In genomic region chr17:83576810-83577371, GRCm38 (mm10) we compare ENCODE assay signal across 21 mouse cellular contexts. TPM values are rescaled to one million over a fixed set of nuclear protein-coding genes. Genes with fewer than 3 reads are reported as not detected.
"Had no signal": no experiment of that assay in that cellular context is flagged by ENCODE, and none has a peak within 500 bp of the region (broad histone marks: within the 10 kb centered on the region; RNA-seq: fewer than 3 reads in every experiment).

No protein-coding gene starts in this region.

- H3K4me3 ChIP-seq: limb, embryonic 12.5 days; midbrain, embryonic 12.5 days; neural tube, embryonic 13.5 days had no signal

- H3K9ac ChIP-seq: limb, embryonic 12.5 days; liver, embryonic 14.5 days; midbrain, embryonic 12.5 days; neural tube, embryonic 13.5 days had no signal

- H3K9me3 ChIP-seq: limb, embryonic 12.5 days; midbrain, embryonic 12.5 days; neural tube, embryonic 13.5 days had no signal

- H3K36me3 ChIP-seq: limb, embryonic 12.5 days; midbrain, embryonic 12.5 days; neural tube, embryonic 13.5 days had no signal

- H3K27ac ChIP-seq: limb, embryonic 12.5 days; liver, embryonic 14.5 days; macrophage; midbrain, embryonic 12.5 days; neural tube, embryonic 13.5 days had no signal

- ATAC-seq: midbrain, embryonic 16.5 days had no signal

- H3K4me2 ChIP-seq: limb, embryonic 12.5 days; midbrain, embryonic 12.5 days; neural tube, embryonic 13.5 days had no signal

- DNase-seq: kidney, adult 2 months; kidney, postnatal 36 days; layer of hippocampus, adult 9-11 months; layer of hippocampus, postnatal 36 days; lung, adult 18-20 months; lung, postnatal 10 days; retina, postnatal 1 day; right cerebral cortex, postnatal 4 days; spleen, adult 18-20 months; thymus, postnatal 36 days had no signal

- H3K4me1 ChIP-seq: limb, embryonic 12.5 days; midbrain, embryonic 12.5 days had no signal

- H3K27me3 ChIP-seq: limb, embryonic 12.5 days; midbrain, embryonic 12.5 days; neural tube, embryonic 13.5 days had no signal

RNA-seq across cellular contexts. Expression of gene Kcng3, which starts 54.8 kb away (rescaled TPM):
- polyA plus RNA-seq: intestine, embryonic 14.5 days; kidney, embryonic 16.5 days; limb, embryonic 12.5 days; liver, adult 2 months; macrophage; neural tube, embryonic 13.5 days; stomach, embryonic 14.5 days; thymus, postnatal 0 days had no signal
